Mouse (Mus musculus) limb, embryonic 11.5 days (tissue): ENCODE measurements at regions not wholly inside any gene's neighbourhood (a gene's known extent, or its start where the extent isn't known, plus 50 kb on each side); places are given as distances from the start of the nearest gene placed in this dataset.
A peak's percentile ranks its signal among the peaks of the same experiment; 100 is the strongest.

Experiments
- ATAC-seq: fragments of 200-750 bp; cut with Nextera tagmentation; 2 replicates; pipeline ENCODE4 v1.8.0; 2017; ENCODE audit warnings: low read depth; ENCODE audit not compliant: insufficient number of reproducible peaks, low FRiP score, low TSS enrichment
- DNase-seq: peaks from one replicate; pipeline ENCODE4 v3.0.0-alpha.2; 2015; ENCODE audit warnings: low spot score
- H3K27ac ChIP-seq: fragments of 300-500 bp; sonication (generic); replicated peaks from 2 replicates; pipeline ENCODE4 v1.5.1; 2014; ENCODE audit warnings: low read depth, mild to moderate bottlenecking, low read length
- H3K27me3 ChIP-seq: fragments of 300-500 bp; sonication (generic); 2 replicates; pipeline ENCODE4 v1.6.1; 2014; ENCODE audit warnings: mild to moderate bottlenecking, low read length, mixed read lengths; ENCODE audit not compliant: control insufficient read depth, insufficient read depth
- H3K36me3 ChIP-seq: fragments of 300-500 bp; sonication (generic); 2 replicates; pipeline ENCODE4 v1.6.1; 2014; ENCODE audit warnings: mild to moderate bottlenecking, low read length, moderate library complexity, mixed read lengths; ENCODE audit not compliant: control insufficient read depth, insufficient read depth
- H3K4me1 ChIP-seq: fragments of 300-500 bp; sonication (generic); 2 replicates; pipeline ENCODE4 v1.6.1; 2014; ENCODE audit warnings: low read length, mixed read lengths; ENCODE audit not compliant: control insufficient read depth, insufficient read depth
- H3K4me2 ChIP-seq: fragments of 300-500 bp; sonication (generic); 2 replicates; pipeline ENCODE4 v1.6.1; 2014; ENCODE audit warnings: low read depth, mild to moderate bottlenecking, moderate library complexity; ENCODE audit not compliant: severe bottlenecking
- H3K4me3 ChIP-seq: fragments of 300-500 bp; sonication (generic); 2 replicates; pipeline ENCODE4 v1.5.1; 2014; ENCODE audit warnings: low read depth, low read length
- H3K9ac ChIP-seq: fragments of 300-500 bp; sonication (generic); 2 replicates; pipeline ENCODE4 v1.6.1; 2014; ENCODE audit warnings: mild to moderate bottlenecking, low read length
- H3K9me3 ChIP-seq: fragments of 300-500 bp; sonication (generic); 2 replicates; pipeline ENCODE4 v1.6.1; 2016; ENCODE audit warnings: low read length; ENCODE audit not compliant: control insufficient read depth
- WGBS: fragments of 180-500 bp; shearing (Covaris S2); extraction: QIAGEN DNeasy Blood & Tissue Kit; methylation state at CpG from one replicate; pipeline ENCODE4 v1.1.7; 2014; 5-methylcytosine and 5-hydroxymethylcytosine counted together

DNA sequence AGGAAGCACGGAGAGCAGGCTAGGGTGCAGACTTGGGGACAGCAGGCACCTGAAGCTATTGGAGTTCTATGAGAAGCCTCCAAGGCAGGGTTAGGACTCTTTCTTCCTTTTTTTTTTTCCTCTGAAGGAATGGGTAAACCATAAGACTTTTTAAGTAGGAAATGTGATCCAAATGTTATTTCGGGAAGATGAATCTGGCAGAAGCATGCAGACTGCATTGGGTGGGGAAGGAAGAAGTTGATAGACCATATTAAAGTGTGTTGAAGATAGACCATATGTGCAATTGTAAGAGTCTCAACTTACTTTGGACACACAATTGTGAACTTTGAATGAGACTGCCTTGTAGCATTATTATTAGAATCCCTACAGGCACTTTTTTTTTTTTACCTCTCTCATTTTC, 304.5 kb downstream of the Ndfip2 start:
- 90% methylated on average over 2 of the region's 2 CpGs for WGBS
- H3K9me3 ChIP-seq, result no peaks in the 10 kb centered on the region
- H3K27me3 ChIP-seq, result no peaks in the 10 kb centered on the region
- H3K27ac ChIP-seq, result no peak overlapping the region
- no peak overlapping the region for H3K4me2 ChIP-seq
- H3K36me3 ChIP-seq, result no peaks in the 10 kb centered on the region
- no peak for ATAC-seq
- no peaks in the 10 kb centered on the region for H3K4me1 ChIP-seq
- H3K4me3 ChIP-seq, result no peak overlapping the region
- no peak for DNase-seq
- no peak overlapping the region for H3K9ac ChIP-seq

DNA sequence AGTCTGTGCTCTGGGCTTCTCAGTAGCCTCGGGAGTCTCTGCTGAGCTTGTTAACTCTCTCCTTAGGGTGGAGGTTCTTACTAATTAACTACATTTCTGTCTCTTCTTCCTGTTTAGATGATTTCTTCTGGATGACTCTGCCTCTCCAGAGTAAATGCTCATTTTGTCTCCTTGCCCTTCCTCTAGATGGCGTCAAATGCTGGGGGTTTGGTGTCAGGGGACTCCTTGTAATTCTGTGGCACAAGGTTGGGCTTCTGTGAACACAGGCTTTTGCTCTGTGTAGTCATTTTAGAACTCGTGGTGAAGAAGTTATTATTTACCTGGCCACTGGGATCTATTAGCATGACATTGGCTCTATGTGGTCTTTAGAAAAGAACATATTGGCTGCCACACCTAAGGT, 298.4 kb downstream of the Ndfip2 start:
- no peaks in the 10 kb centered on the region for H3K36me3 ChIP-seq
- no peak overlapping the region for H3K9ac ChIP-seq
- WGBS, result 73% methylated on average over 3 of the region's 3 CpGs
- no peak overlapping the region for H3K27ac ChIP-seq
- H3K9me3 ChIP-seq, result no peaks in the 10 kb centered on the region
- H3K4me1 ChIP-seq, result no peaks in the 10 kb centered on the region
- no peak overlapping the region for H3K4me3 ChIP-seq
- DNase-seq (no peak), ATAC-seq (no peak)
- H3K4me2 ChIP-seq, result no peak overlapping the region
- no peaks in the 10 kb centered on the region for H3K27me3 ChIP-seq

- H3K9ac ChIP-seq, result no peak overlapping the region
- no peak for ATAC-seq
Observed at GRCm38 (mm10) chr14:105544066-105544465, 285.7 kb downstream of the Ndfip2 start.

DNA sequence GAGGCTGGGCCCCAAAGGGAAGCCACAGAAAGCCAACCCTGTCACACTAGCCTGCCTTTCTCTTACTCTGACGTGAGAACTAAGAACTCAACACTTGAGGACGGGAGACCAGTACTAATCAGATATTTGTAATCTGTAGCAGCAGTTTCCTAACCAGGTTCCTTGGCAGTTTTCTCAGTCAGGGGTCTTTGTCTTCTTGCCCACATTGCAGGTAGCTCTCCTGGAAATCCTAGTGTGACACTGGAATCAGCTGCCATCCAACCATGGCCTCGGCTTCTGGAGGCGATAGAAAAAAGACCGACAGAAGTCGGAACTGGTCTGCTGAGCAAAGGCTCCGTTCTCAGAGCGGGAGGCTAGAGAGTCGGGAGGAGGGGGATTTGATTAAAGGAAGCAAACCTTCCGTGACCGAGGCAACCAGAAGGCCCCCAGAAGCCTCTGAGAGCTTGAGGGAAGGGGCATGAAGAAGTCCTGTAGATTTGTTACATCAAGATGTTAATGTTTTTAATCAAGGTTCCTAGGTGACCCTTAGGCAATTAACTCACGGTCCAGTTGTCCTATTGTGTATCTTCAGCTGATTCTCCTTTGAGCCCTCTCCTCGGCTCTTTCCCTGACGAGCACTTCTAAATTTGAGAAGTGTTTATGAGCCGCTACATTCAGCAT, 284.2 kb downstream of the Ndfip2 start:
- Histone ChIP-seq H3K36me3 (no peaks in the 10 kb centered on the region), H3K27ac (no peak overlapping the region), H3K4me3 (no peak overlapping the region), H3K4me1 (0 out of 2 replicates have a peak, but pooled peaks cover 3% of the 10 kb centered on the region), H3K9ac (0 out of 2 replicates have a peak overlapping the region, but pooled peaks have one; percentile 34), H3K27me3 (no peaks in the 10 kb centered on the region), H3K4me2 (peak overlapping the region; percentile 17; the same call in 1 of the 2 replicates), H3K9me3 (no peaks in the 10 kb centered on the region)
- ATAC-seq, result no peak
- peak; percentile 39 for DNase-seq
- 29% methylated on average over 15 of the region's 15 CpGs for WGBS

More at GRCm38 (mm10) chr14:105544066-105544465, 285.7 kb downstream of the Ndfip2 start:
- Histone ChIP-seq H3K9me3 (no peaks in the 10 kb centered on the region), H3K36me3 (no peaks in the 10 kb centered on the region), H3K27me3 (no peaks in the 10 kb centered on the region), H3K4me1 (0 out of 2 replicates have a peak, but pooled peaks cover 3% of the 10 kb centered on the region), H3K4me2 (no peak overlapping the region), H3K4me3 (no peak overlapping the region), H3K27ac (no peak overlapping the region)
- DNase-seq, result no peak
- WGBS, result 93% methylated on average over 3 of the region's 3 CpGs

GRCm38 (mm10) chr14:105542090-105542485, 283.7 kb downstream of the Ndfip2 start:
- H3K27me3 ChIP-seq, result no peaks in the 10 kb centered on the region
- ATAC-seq (no peak), DNase-seq (no peak)
- H3K4me3 ChIP-seq, result no peak overlapping the region
- H3K9me3 ChIP-seq, result no peaks in the 10 kb centered on the region
- no peak overlapping the region for H3K4me2 ChIP-seq
- H3K9ac ChIP-seq, result no peak overlapping the region
- 82% methylated on average over 8 of the region's 8 CpGs for WGBS
- no peaks in the 10 kb centered on the region for H3K36me3 ChIP-seq
- H3K4me1 ChIP-seq, result 0 out of 2 replicates have a peak, but pooled peaks cover 3% of the 10 kb centered on the region
- H3K27ac ChIP-seq, result no peak overlapping the region

- ATAC-seq, result no peak
- H3K4me2 ChIP-seq, result no peak overlapping the region
- H3K4me3 ChIP-seq, result no peak overlapping the region
- H3K27ac ChIP-seq, result no peak overlapping the region
- WGBS, result 66% methylated on average over 10 of the region's 10 CpGs
- H3K9me3 ChIP-seq, result no peaks in the 10 kb centered on the region
- H3K4me1 ChIP-seq, result no peaks in the 10 kb centered on the region
- no peaks in the 10 kb centered on the region for H3K27me3 ChIP-seq
- DNase-seq, result peak; percentile 14
- H3K9ac ChIP-seq, result no peak overlapping the region
- H3K36me3 ChIP-seq, result no peaks in the 10 kb centered on the region
Observed at GRCm38 (mm10) chr14:105532168-105532745, 273.9 kb downstream of the Ndfip2 start.

- WGBS, result 67% methylated on average over 6 of the region's 6 CpGs
- peak; percentile 21 for DNase-seq
Observed at GRCm38 (mm10) chr14:105528107-105528506, 269.7 kb downstream of the Ndfip2 start.

GRCm38 (mm10) chr14:105523849-105524248, 265.5 kb downstream of the Ndfip2 start:
- Histone ChIP-seq H3K4me3 (no peak overlapping the region), H3K27me3 (no peaks in the 10 kb centered on the region), H3K4me1 (no peaks in the 10 kb centered on the region), H3K9ac (no peak overlapping the region), H3K4me2 (no peak overlapping the region), H3K36me3 (no peaks in the 10 kb centered on the region), H3K27ac (no peak overlapping the region), H3K9me3 (no peaks in the 10 kb centered on the region)
- no peak for ATAC-seq
- 93% methylated on average over 4 of the region's 4 CpGs for WGBS
- DNase-seq, result no peak

More at GRCm38 (mm10) chr14:105528107-105528506, 269.7 kb downstream of the Ndfip2 start:
- H3K36me3 ChIP-seq, result no peaks in the 10 kb centered on the region
- no peaks in the 10 kb centered on the region for H3K9me3 ChIP-seq
- H3K27me3 ChIP-seq, result no peaks in the 10 kb centered on the region
- H3K4me1 ChIP-seq, result no peaks in the 10 kb centered on the region
- no peak for ATAC-seq
- no peak overlapping the region for H3K9ac ChIP-seq
- no peak overlapping the region for H3K27ac ChIP-seq
- H3K4me2 ChIP-seq, result no peak overlapping the region
- H3K4me3 ChIP-seq, result no peak overlapping the region
